Mouse (Mus musculus): ENCODE measurements at regions not wholly inside any gene's neighbourhood (a gene's known extent, or its start where the extent isn't known, plus 50 kb on each side); places are given as distances from the start of the nearest gene placed in this dataset.

DNA sequence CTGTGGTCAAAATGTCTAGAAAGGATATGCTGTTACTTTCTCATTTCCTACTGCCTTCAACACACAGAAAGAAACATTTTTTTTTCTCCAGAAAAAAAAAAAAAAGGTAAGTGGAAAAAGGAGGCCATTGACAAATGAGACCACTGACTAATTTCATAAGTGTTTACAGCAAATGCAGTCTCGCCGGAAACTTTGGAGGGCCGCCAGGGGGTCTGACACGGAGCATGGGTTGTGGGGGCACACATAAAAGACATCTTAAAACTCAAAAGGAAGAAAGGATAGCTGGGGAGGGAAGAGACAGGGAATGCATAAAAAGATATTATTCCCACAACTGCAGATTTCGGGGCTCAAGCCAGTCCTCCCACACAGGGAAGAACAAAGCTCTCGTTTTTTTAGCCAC, 109.3 kb downstream of the Tex36 start:
- TF ChIP-seq POLR2A (IDR thresholded peaks at IDR 0.05; ENCODE audit: control insufficient read depth in 1 of 2, insufficient read depth in 1 of 2, low read depth in 1 of 2, low read length in 2 of 2, poor library complexity in 1 of 2) (no peak), MYB (IDR thresholded peaks at IDR 0.05; ENCODE audit: low read depth, low read length) (no peak), TCF12 (IDR thresholded peaks at IDR 0.05; ENCODE audit: low read depth, low read length) (no peak), NRF1 (IDR thresholded peaks at IDR 0.05; ENCODE audit: insufficient read depth, low read depth, low read length, poor library complexity, severe bottlenecking) (no peak), CTCF (IDR thresholded peaks at IDR 0.05 in 2 of 3, conservative IDR thresholded peaks at IDR 0.05 in 1 of 3; ENCODE audit: control insufficient read depth in 1 of 3, insufficient read depth in 1 of 3, low read depth in 2 of 3, low read length in 3 of 3, poor library complexity in 1 of 3, severe bottlenecking in 1 of 3) (no peak), SIN3A (IDR thresholded peaks at IDR 0.05; ENCODE audit: low read length) (no peak)
